Mouse (Mus musculus) kidney, embryonic 15.5 days (tissue): ENCODE results near the gene Lasp1. TPM values are rescaled to one million over a fixed set of nuclear protein-coding genes. Genes with fewer than 3 reads are reported as not detected.

Source experiments
- ATAC-seq: fragments of 200-750 bp; cut with Nextera tagmentation; replicated peaks from 2 replicates; pipeline ENCODE4 v1.8.0; 2017; ENCODE audit warnings: moderate TSS enrichment; ENCODE audit not compliant: low FRiP score
- H3K27ac ChIP-seq: fragments of 300-500 bp; sonication (generic); 2 replicates; pipeline ENCODE4 v1.5.1; 2015; ENCODE audit warnings: mild to moderate bottlenecking, inconsistent platforms
- H3K27me3 ChIP-seq: fragments of 300-500 bp; sonication (generic); 2 replicates; pipeline ENCODE4 v1.6.1; 2015; ENCODE audit warnings: inconsistent platforms
- H3K36me3 ChIP-seq: fragments of 300-500 bp; sonication (generic); 2 replicates; pipeline ENCODE4 v1.6.1; 2015; ENCODE audit warnings: inconsistent platforms
- H3K4me1 ChIP-seq: fragments of 300-500 bp; sonication (generic); 2 replicates; pipeline ENCODE4 v1.6.1; 2015; ENCODE audit warnings: inconsistent platforms
- H3K4me2 ChIP-seq: fragments of 300-500 bp; sonication (generic); 2 replicates; pipeline ENCODE4 v1.6.1; 2015; ENCODE audit warnings: moderate library complexity, mild to moderate bottlenecking, inconsistent platforms
- H3K4me3 ChIP-seq: fragments of 300-500 bp; sonication (generic); replicated peaks from 2 replicates; pipeline ENCODE4 v1.5.1; 2015; ENCODE audit warnings: mild to moderate bottlenecking, inconsistent platforms
- H3K9ac ChIP-seq: fragments of 300-500 bp; sonication (generic); 2 replicates; pipeline ENCODE4 v1.6.1; 2015; ENCODE audit warnings: mild to moderate bottlenecking, inconsistent platforms
- H3K9me3 ChIP-seq: fragments of 300-500 bp; sonication (generic); replicated peaks from 2 replicates; pipeline ENCODE4 v1.6.1; 2016; ENCODE audit warnings: inconsistent platforms
- WGBS: fragments of 180-500 bp; shearing (Covaris S2); methylation state at CpG from one replicate; pipeline ENCODE4 v1.1.7; 2015; ENCODE audit warnings: mixed read lengths; 5-methylcytosine and 5-hydroxymethylcytosine counted together
- polyA plus RNA-seq: library from polyadenylated mRNA; unstranded; fragments of >200 nt; fragmentation: Nextera tagmentation; extraction: Ambion mirVana; gene quantifications from 2 replicates; pipeline ENCODE4 v1.2.1, GENCODE M21; 2015

Gene Lasp1
- polyA plus RNA-seq = 104 and 108 TPM in 2 replicates

DNA sequence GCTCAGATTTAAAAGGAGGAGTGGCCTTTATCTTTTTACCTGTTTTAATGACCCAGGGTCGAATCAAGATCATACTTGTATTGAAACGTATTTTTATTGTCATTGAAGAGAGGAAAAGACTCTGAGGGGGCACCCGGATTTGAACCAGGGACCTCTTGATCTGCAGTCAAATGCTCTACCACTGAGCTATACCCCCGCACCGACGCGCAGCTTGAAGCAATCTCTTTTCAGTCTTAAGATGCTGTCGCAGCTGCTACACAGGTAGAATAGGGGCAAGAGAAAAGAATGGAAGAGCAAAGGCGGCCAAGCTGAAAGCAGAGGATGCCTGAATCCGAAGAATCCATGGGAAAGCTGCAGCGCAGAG, at the start of gene Lasp1:
Lasp1 (plus strand) TSS at position 219 of the 364 bp plus-strand sequence.
- Histone ChIP-seq H3K9ac (peak within 1 kb of the TSS; percentile 87), H3K9me3 (no peaks in the 10 kb centered on the region), H3K36me3 (no peaks in the 10 kb centered on the region), H3K4me3 (peak within 1 kb of the TSS; percentile 83), H3K27ac (peak within 1 kb of the TSS; percentile 99), H3K4me2 (peak within 1 kb of the TSS; percentile 90), H3K27me3 (no peaks in the 10 kb centered on the region), H3K4me1 (peaks cover 45% of the 10 kb centered on the region)
- peak; percentile 59 for ATAC-seq
- WGBS = 0% methylated on average over 11 of the region's 11 CpGs

DNA sequence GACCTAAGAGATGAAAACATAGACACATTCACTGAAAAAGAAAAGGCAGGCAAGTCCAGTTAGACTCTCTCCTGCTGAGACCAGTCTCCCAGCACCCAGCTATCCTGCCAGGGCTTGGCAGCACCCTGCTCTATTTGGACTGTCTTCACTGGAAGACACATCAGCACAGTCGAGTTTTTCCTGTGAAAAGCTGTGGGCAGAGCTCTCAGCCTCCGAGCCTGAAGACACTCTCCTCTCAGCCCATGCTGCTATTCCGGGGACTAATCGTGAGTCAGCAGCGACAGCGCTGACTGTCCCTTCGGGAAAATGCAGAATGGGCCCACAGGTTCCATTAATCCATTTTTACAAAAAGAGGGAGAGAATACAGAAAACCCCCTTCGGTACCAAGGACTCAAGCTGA, 45.5 kb upstream of the Lasp1 start:
- ATAC-seq = no peak
- 92% methylated on average over 8 of the region's 8 CpGs for WGBS
- Histone ChIP-seq H3K27ac (no peak overlapping the region), H3K27me3 (no peaks in the 10 kb centered on the region), H3K9ac (no peak overlapping the region), H3K36me3 (peaks cover 92% of the 10 kb centered on the region), H3K4me3 (no peak overlapping the region), H3K4me2 (no peak overlapping the region), H3K4me1 (no peaks in the 10 kb centered on the region), H3K9me3 (no peaks in the 10 kb centered on the region)

DNA sequence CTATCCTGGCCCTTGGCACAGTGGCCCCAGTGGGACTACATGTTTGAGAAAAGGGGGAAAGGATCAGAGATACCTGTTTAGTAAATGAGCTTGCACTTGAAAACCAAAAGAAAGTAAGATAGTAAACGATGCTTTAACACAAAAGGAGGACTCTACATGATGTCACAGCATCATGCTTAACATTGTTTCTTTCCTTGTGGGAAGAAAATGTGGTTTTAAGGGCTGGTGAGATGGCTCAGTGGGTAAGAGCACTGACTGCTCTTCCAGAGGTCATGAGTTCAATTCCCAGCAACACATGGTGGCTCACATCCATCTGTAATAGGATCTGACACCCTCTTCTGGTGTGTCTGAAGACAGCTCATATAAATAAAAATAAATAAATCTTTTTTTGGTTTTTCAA, 40.7 kb upstream of the Lasp1 start:
- 98% methylated on average over 1 of the region's 1 CpGs for WGBS
- Histone ChIP-seq H3K4me2 (no peak overlapping the region), H3K9ac (no peak overlapping the region), H3K4me3 (no peak overlapping the region), H3K4me1 (no peaks in the 10 kb centered on the region), H3K9me3 (no peaks in the 10 kb centered on the region), H3K27ac (no peak overlapping the region), H3K27me3 (no peaks in the 10 kb centered on the region), H3K36me3 (peaks cover 90% of the 10 kb centered on the region)
- no peak for ATAC-seq

DNA sequence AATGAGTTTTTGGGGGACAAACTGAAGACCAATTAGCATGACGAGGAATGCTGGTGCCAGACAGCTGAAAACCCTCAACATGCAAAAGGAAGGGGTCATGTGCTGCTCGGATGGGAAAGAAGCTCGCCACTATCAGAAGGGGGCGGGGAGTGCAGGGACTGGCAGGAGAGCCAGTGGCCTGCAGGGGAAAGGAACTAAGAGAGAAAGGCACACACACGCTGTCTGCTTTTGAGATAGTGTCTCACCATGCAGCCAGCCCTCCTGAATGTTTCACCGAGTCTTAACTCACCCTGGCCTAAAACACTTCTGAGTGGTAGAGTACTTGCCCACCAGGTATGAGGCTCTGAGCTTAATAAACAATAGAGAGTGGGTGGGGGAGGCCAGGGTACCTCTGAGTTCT, 39.9 kb upstream of the Lasp1 start:
- H3K36me3 ChIP-seq = peaks cover 86% of the 10 kb centered on the region
- WGBS = 85% methylated on average over 6 of the region's 6 CpGs
- H3K27ac ChIP-seq = no peak overlapping the region
- H3K9me3 ChIP-seq = no peaks in the 10 kb centered on the region
- H3K4me2 ChIP-seq = no peak overlapping the region
- no peak for ATAC-seq
- no peaks in the 10 kb centered on the region for H3K27me3 ChIP-seq
- H3K9ac ChIP-seq = no peak overlapping the region
- H3K4me3 ChIP-seq = no peak overlapping the region
- H3K4me1 ChIP-seq = no peaks in the 10 kb centered on the region

DNA sequence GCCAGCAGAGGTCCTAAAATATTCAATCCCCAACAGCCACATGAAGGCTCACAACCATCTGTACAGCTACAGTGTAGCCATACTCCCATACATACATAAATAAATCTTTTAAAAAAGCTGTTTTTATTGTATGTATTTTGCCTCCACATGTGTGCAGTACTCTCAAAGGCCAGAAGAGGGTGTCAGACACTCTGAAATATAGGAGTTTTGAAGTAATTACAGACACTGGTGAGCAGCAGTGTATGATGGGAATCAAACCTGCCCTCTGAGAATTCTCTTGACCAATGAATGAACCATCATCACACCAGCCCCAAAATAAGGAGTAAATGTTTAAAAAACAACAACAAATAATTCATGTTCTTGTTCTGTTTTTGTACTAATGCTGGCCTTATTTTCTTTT, 37.2 kb upstream of the Lasp1 start:
- Histone ChIP-seq H3K27me3 (no peaks in the 10 kb centered on the region), H3K9ac (no peak overlapping the region), H3K4me1 (peaks cover 13% of the 10 kb centered on the region), H3K4me2 (no peak overlapping the region), H3K9me3 (no peaks in the 10 kb centered on the region), H3K27ac (no peak overlapping the region), H3K36me3 (peaks cover 64% of the 10 kb centered on the region), H3K4me3 (no peak overlapping the region)
- no peak for ATAC-seq

DNA sequence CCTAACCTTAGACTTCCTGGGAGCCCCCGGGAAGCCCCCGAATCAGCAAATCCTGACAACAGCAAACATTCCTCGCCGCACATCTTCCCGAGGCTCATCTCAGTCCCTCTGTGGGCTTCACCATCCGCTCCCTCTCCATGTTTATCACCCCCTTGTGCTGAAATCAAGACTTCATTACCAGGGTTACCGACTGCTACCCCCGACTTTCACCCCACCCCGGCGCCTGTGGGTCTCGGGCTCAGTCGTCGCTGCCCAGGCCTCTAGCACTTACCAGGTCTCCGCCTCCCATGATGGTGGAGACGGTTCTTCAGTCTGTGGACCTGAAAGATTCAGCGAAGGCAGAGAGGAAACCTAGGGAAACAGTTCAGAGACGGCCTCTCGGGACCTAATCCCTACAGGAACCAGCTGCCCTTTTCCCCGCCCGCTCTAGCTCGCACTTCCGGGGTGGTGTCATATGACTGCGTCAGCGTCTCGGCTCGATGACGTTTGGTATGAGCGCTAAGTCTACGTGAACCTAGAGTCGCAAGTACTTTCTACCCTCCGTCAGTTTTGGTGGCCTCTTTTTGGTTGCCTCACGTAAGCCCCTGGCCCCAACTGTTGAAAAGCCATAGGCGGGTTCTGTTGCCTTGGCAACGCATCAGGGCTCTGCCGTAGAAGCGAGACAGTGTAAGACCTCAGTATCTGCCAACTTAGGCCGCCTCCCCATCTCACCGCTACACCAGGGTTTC, 32.5 kb upstream of the Lasp1 start, which contains the start of gene Cwc25:
Cwc25 (minus strand) TSS at position 403 of the 728 bp plus-strand sequence.
- H3K27me3 ChIP-seq = no peaks in the 10 kb centered on the region
- peak; percentile 91 for ATAC-seq
- H3K4me3 ChIP-seq = peak within 1 kb of the TSS; percentile 79
- peak within 1 kb of the TSS; percentile 68 for H3K4me2 ChIP-seq
- H3K9me3 ChIP-seq = no peaks in the 10 kb centered on the region
- H3K36me3 ChIP-seq = peaks cover 23% of the 10 kb centered on the region
- peak within 1 kb of the TSS; percentile 90 for H3K9ac ChIP-seq
- H3K4me1 ChIP-seq = peaks cover 17% of the 10 kb centered on the region
- peak within 1 kb of the TSS; percentile 93 for H3K27ac ChIP-seq
- 1% methylated on average over 38 of the region's 38 CpGs for WGBS

DNA sequence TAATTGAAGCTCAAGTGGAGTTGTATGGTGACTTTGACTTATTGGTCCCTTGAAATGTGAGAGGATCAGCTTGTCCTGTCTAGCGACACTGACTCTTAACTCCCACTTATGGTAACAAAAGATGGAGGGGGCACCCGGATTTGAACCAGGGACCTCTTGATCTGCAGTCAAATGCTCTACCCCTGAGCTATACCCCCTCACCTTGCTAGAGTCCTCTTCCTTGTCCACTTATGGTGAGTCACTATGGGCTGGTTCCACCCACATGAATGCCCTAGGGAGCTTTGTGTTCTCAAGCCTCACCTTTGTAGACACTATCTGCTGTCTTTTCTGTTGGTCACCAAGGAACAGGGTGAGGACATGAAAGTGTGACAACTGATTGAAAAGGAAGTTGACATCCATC, 29.1 kb upstream of the Lasp1 start:
- Histone ChIP-seq H3K27me3 (no peaks in the 10 kb centered on the region), H3K9ac (no peak overlapping the region), H3K36me3 (no peaks in the 10 kb centered on the region; the same call in 1 of the 2 replicates), H3K4me1 (peaks cover 16% of the 10 kb centered on the region), H3K27ac (no peak overlapping the region), H3K4me2 (no peak overlapping the region), H3K4me3 (no peak overlapping the region), H3K9me3 (no peaks in the 10 kb centered on the region)
- WGBS = 21% methylated on average over 2 of the region's 2 CpGs
- ATAC-seq = no peak

DNA sequence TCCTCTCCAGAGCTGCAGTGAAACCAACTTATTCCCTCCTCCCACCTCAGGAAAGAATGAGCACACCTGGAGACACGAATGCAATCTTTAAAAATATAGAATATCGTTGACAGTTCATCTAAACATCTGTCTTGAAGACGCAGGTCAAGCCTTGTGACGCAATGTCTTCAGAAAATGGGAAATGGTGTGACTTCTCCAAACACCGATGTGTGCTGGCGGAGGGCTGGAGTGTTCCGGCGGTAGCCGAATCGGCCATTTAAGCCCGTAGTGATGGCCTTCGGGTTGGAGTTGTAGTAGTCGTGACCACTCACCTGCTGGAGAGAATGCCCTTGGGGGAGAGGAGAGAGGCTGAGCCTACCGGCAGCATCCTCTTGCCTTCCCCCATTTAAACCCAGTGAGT, 27.4 kb upstream of the Lasp1 start:
- H3K4me3 ChIP-seq = no peak overlapping the region
- no peak overlapping the region for H3K9ac ChIP-seq
- H3K9me3 ChIP-seq = no peaks in the 10 kb centered on the region
- no peak overlapping the region for H3K27ac ChIP-seq
- peaks cover 15% of the 10 kb centered on the region for H3K36me3 ChIP-seq
- no peak for ATAC-seq
- WGBS = 78% methylated on average over 14 of the region's 14 CpGs
- H3K4me1 ChIP-seq = peaks cover 4% of the 10 kb centered on the region; the same call in 1 of the 2 replicates
- no peak overlapping the region for H3K4me2 ChIP-seq
- no peaks in the 10 kb centered on the region for H3K27me3 ChIP-seq

DNA sequence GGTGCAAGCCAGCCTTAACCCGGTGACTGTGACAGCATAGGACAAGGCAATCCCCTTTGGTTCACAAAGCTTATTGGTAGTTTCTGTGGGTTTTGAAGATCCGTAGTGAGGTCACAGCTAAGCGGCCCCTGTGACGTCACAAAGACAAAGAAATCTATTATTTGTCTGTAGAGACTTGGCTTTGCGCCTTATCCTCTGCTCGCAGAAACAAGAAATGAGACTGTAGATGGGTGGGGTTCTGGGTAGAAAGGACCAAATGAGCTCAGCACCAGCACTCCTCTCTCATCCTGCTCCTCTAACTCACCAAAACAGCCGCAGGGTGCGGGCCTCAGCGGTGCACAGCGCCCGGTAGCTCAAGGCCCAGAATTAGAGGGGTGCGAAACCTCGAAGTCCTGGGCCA, 23.6 kb upstream of the Lasp1 start:
- 82% methylated on average over 13 of the region's 13 CpGs for WGBS
- Histone ChIP-seq H3K4me1 (peaks cover 9% of the 10 kb centered on the region), H3K9ac (no peak overlapping the region), H3K4me2 (no peak overlapping the region), H3K9me3 (no peaks in the 10 kb centered on the region), H3K27me3 (no peaks in the 10 kb centered on the region), H3K27ac (no peak overlapping the region), H3K36me3 (peaks cover 53% of the 10 kb centered on the region), H3K4me3 (no peak overlapping the region)
- ATAC-seq = peak; percentile 58; the same call in 1 of the 2 replicates

DNA sequence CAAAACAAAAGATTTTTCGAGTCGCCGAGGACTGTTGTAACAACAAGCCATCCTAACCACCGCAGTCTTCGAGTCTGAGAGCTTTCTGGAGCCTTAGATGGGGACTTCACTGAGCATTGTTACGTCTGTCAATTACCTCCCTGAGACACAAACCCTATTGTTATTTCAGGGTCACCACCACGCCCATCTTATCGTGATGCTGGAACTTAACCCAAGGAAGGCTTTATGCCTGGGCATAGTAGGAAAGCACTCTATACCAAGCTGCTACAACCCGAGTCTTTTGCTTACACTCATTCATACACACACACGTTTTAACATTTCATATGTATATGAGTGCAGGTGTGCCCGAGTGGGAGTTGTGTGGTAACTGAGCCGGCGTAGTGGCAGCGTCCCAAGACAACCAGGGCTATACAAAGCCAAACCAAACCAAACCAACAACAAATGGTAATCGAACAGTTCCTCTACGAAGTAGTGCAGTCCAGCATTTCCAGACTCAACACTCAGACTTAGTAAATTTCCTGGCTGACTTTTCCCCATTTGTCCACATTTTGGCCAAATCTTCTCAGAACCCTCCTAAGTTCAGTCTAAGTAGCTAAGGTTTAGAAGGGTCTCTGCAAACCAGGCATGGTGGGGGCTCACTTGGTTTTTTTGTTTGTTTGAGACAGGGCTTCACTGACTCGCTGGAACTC, 22.8 kb upstream of the Lasp1 start, which contains the start of gene 1700001P01Rik:
1700001P01Rik (minus strand) TSS at position 111 of the 689 bp plus-strand sequence.
- H3K27ac ChIP-seq = no peak within 1 kb of the TSS; the same call in 1 of the 2 replicates
- H3K9ac ChIP-seq = no peak within 1 kb of the TSS
- no peak for ATAC-seq
- H3K36me3 ChIP-seq = peaks cover 61% of the 10 kb centered on the region
- no peaks in the 10 kb centered on the region for H3K9me3 ChIP-seq
- no peak within 1 kb of the TSS for H3K4me3 ChIP-seq
- no peaks in the 10 kb centered on the region for H3K27me3 ChIP-seq
- WGBS = 57% methylated on average over 17 of the region's 17 CpGs
- no peak within 1 kb of the TSS for H3K4me2 ChIP-seq
- peaks cover 17% of the 10 kb centered on the region for H3K4me1 ChIP-seq

DNA sequence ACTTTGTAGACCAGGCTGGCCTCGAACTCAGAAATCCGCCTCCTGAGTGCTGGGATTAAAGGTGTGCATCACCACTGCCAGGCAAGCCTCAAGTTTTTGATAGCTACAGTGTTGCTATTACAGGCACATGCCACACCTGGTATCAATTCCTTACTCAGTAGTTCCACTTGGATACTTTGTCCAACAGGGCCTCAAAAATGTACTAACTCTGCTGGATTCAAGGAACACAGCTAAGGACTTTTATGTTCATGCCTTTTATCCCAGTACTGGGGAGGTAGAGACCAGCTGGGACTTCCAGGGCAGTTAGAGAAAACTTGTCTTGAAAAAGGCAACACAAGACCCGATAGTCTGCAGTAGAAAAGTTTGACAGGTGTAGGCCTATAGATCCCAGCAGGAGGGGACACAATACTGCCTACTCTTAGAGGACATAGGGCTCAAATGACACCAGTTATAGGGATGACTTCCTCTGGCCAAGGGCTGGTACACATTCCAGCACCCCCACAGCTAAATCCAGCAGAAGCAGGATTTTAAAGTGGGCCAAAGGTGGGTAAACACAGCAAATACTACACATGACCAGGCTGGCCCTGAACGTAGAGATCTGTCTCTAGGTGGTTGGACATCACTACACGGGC, 22.2 kb upstream of the Lasp1 start:
- 65% methylated on average over 5 of the region's 5 CpGs for WGBS
- ATAC-seq = 0 out of 2 replicates have a peak, but pooled peaks have one; percentile 31

DNA sequence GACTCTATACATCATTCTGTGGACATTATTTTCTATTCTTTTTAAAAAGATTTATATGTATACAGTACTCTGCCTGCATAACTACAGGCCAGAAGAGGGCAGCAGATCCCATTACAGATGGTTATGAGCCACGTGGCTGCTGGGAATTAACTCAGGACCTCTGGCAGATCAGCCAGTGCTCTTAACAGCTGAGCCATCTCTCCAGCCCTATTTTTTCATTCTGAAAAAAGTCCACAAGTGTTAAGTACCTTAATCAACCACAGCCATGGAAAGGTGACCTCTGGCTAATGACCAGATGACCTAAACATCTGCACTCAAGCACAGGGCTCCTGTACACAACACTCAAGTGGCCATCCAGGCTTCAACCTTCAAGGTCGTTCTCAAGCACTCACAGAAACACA, 21.7 kb upstream of the Lasp1 start:
- no peak overlapping the region for H3K4me2 ChIP-seq
- ATAC-seq = 0 out of 2 replicates have a peak, but pooled peaks have one; percentile 2
- 44% methylated on average over 2 of the region's 2 CpGs for WGBS
- H3K9ac ChIP-seq = no peak overlapping the region
- no peak overlapping the region for H3K4me3 ChIP-seq
- H3K36me3 ChIP-seq = peaks cover 64% of the 10 kb centered on the region
- no peaks in the 10 kb centered on the region for H3K27me3 ChIP-seq
- H3K27ac ChIP-seq = no peak overlapping the region; the same call in 1 of the 2 replicates
- H3K4me1 ChIP-seq = peaks cover 18% of the 10 kb centered on the region
- H3K9me3 ChIP-seq = no peaks in the 10 kb centered on the region

More for the DNA sequence above, 22.2 kb upstream of the Lasp1 start:
- H3K36me3 ChIP-seq = peaks cover 64% of the 10 kb centered on the region
- no peak overlapping the region for H3K9ac ChIP-seq
- no peak overlapping the region for H3K4me3 ChIP-seq
- no peak overlapping the region for H3K4me2 ChIP-seq
- no peaks in the 10 kb centered on the region for H3K9me3 ChIP-seq
- H3K27ac ChIP-seq = no peak overlapping the region; the same call in 1 of the 2 replicates
- H3K4me1 ChIP-seq = peaks cover 18% of the 10 kb centered on the region
- no peaks in the 10 kb centered on the region for H3K27me3 ChIP-seq
